Mouse (Mus musculus) c-Kit-positive CD71-positive TER-119-negative erythroid progenitor cells, embryonic 14.5 days (primary cell): ENCODE data around the gene Ube2g2.
"Not testable (repeated sequence)": the region's sequence is repeated elsewhere in the genome, so short reads cannot be mapped to it uniquely, and the experiment has no call there.

Source experiments
- DNase-seq: peaks from one replicate; pipeline ENCODE4 v3.0.0-alpha.2; 2013; ENCODE audit warnings: low read depth

Gene Ube2g2

GRCm38 (mm10) chr10:77638956-77639355 is 16.9 kb downstream of the Ube2g2 start:
- DNase-seq: no peak

GRCm38 (mm10) chr10:77643160-77643559 is 21.1 kb downstream of the Ube2g2 start:
- DNase-seq: no peak

- DNase-seq: no peak
Observed at GRCm38 (mm10) chr10:77645571-77645970, 23.5 kb downstream of the Ube2g2 start.

DNA sequence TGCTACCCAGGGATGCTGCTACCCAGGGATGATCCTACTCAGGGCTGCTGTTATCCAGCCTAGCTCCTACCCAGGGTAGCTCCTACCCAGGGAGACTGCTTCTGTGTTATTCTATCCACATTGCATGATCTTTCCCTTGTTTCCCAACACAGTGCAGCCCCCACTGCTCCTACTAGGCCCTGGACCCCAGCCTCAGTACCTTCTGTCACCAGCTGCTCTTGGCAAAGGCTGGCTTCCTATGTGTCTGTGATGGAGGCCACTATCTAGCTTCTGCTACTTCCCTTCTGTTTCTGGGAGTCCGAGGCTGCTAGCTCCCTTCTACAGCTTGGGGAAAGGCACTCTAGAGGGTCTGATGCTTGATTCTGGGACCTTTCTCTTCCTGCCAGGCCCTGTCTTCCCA is 25.4 kb downstream of the Ube2g2 start:
- no peak for DNase-seq

DNA sequence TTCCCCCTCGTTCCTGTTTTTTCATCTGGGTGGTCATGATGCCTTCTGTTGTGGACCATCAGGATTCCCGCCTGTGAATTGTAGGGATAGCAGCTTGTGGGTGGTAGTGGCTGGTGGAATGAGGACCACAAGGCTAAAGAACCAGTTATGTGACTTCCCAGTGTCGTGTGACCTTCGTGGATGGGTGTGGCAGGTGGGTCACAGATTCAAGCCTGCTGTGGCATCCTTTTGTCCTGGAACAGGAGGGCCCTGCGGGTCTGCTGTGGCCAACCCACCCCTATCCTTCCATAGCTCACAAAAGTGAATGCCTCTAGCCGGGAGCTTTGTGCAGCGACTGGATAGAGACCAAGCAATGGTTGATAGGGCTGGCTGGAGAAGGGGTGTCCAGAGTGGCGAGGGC is 25.8 kb downstream of the Ube2g2 start:
- DNase-seq: no peak

GRCm38 (mm10) chr10:77652046-77652445 is 30.0 kb downstream of the Ube2g2 start:
- no peak for DNase-seq

- no peak for DNase-seq
Observed at GRCm38 (mm10) chr10:77658286-77658994, 36.4 kb downstream of the Ube2g2 start.

GRCm38 (mm10) chr10:77663949-77664665 is 42.0 kb downstream of the Ube2g2 start:
- DNase-seq: no peak

DNA sequence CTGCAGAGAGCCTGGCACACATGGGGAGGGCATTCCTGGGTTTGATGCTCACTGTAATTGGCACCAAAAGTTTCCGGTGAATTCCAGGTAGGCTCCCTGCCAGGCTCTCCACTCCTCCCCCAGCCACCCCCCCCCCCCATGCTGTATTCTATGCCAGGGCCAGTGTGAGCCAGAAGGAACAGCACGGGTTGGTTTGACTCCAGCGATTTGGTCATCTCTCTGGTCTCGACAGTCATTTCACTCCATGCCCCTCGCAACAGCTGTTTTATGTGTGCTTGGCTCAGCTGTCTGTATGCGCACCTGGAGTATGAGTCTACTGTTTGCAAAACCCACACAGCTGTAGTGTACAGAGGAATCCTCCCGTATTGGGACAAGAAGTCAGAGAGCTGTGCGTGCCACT is 44.3 kb downstream of the Ube2g2 start:
- DNase-seq: no peak

GRCm38 (mm10) chr10:77667402-77667801 is 45.3 kb downstream of the Ube2g2 start:
- no peak for DNase-seq

- no peak for DNase-seq
Observed at GRCm38 (mm10) chr10:77670710-77671109, 48.6 kb downstream of the Ube2g2 start.

GRCm38 (mm10) chr10:77671519-77671918 is 49.4 kb downstream of the Ube2g2 start:
- DNase-seq: peak; percentile 57

GRCm38 (mm10) chr10:77673765-77674164 is 51.7 kb downstream of the Ube2g2 start:
- DNase-seq: no peak

DNA sequence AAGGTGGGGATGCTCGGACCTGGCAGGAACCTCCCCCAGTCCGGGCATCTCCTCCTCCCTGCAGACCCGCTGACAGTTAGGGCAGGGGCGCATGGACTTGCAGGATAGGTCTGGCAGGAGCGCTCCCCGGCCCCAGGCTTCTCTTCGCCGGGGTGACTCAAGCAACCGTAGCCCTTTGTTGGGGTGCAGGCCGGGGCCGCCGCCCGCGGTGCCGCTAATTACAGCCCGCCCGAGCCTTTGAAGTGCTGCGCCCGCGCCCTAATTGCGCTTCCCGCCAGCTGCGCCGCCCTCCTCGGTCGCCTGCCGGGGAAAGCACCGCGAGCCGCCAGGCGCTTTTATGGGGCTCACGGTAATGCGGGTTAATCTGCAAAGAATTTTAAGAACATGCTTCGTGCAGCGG is 55.5 kb downstream of the Ube2g2 start:
- DNase-seq: no peak

GRCm38 (mm10) chr10:77682994-77683393 is 60.9 kb downstream of the Ube2g2 start:
- no peak for DNase-seq

GRCm38 (mm10) chr10:77684181-77684580 is 62.1 kb downstream of the Ube2g2 start:
- no peak for DNase-seq

DNA sequence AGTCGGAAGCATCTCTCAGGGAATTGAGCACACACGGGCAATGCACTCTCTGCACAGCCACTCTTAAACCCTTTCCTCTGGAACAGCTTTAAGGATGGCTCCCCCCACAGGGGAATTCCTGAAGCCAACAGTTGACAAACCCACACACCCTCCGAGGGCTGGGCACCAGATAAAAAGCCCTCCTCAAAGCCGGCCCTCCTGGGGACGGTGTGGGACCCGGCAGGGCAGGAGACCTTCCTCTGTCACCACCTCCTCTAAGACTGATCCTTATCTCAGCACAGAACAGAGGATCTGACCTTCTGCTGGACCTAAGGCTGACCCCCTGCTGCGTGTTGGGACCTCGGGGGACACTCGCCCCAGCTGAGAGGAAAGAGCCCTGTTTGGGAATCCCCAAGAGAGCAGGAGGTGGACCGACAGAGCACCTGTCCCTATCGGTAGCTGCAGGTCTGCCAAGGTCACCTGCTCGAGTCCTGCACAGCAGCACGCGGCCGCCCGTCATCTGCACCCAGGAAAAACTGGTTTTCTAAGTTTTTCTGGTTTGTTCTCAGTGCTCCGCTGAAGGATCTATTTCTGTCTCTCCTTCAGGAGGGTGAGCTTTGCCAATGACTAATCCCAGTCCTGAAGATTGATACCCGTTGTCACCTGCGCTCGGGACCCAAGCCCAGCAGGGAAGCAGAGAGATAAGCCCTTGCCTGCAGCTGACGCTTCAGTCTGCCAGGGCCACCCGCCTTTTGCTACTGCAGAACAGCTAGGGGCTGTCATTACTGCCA is 64.0 kb downstream of the Ube2g2 start, which contains the start of gene Tspear:
Gene Tspear, plus strand, starts transcription at position 675 of the 770 bp plus-strand sequence.
- DNase-seq: no peak

- no peak for DNase-seq
Observed at GRCm38 (mm10) chr10:77687021-77687420, 64.9 kb downstream of the Ube2g2 start.

DNA sequence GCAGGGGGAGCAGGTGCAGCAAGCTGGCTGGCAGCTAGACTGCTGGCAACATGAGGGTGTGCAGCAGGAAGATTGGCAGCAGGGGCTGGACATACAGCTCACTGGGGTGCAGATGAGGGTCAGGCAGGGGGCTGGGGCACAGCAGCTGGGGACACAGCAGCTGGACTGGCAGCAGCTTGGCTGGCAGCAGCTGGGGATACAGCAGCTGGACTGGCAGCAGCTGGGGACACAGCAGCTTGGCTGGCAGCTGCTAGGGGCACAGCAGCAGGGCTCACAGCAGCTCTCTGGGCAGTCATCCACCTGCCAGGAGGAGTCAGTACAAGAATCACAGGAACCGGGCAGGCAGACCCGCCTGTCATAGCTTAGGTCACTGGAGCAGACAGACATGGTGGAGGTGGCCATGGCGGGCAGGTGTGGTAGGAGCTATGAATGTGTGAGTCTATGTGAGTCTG is 68.3 kb downstream of the Ube2g2 start, which contains the start of gene Gm19402:
Gene Gm19402, minus strand, starts transcription at position 402 of the 452 bp plus-strand sequence.
- DNase-seq: not testable (repeated sequence)
